Mouse (Mus musculus) cerebellum, adult 11 months (tissue): Measurements from ENCODE around the gene Ube2t.

Experiments
- DNase-seq: peaks from one replicate; pipeline ENCODE4 v3.0.0; 2022

The Ube2t gene

DNA sequence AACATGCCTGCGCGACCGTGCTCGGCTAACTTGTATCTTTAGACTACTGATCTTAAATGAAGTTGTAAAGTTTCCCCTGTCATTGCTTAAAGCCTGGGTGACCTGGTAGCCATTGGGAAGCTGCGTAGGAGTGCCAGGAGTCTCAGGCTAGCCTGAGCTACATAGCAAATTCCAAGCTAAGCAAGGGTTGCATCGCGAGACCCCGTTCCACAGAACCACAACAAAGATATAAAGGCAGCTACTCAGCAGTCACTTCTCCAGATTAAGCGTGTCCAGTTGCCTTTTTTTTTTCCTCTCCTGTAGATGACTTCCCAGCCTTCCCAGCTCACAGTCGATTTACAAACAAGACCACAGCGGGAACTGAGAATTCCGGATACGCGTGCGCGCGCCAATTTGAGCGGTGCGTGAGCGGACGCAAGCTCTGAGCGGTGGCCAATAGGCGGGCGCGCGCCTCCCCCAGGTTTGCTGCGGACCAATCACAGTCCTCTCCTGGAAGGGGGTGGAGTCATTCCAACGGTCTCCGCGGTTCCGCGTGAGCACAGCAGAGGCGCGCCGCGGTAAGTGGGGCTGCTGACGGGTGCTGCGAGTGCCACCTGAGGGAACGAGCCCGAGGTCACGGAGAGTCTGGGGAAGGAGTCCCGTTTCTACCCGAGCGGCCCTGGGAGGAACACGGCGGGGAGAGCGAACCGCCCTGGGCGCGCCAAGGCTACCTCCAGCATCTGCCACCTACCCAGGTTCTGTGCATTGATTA, at the start of gene Ube2t:
Gene Ube2t (plus strand): TSS at position 513 of the 751 bp plus-strand sequence.
- peak; percentile 91 for DNase-seq

GRCm38 (mm10) chr1:134913535-134913934, 48.8 kb upstream of the Ube2t start:
- DNase-seq, result no peak

DNA sequence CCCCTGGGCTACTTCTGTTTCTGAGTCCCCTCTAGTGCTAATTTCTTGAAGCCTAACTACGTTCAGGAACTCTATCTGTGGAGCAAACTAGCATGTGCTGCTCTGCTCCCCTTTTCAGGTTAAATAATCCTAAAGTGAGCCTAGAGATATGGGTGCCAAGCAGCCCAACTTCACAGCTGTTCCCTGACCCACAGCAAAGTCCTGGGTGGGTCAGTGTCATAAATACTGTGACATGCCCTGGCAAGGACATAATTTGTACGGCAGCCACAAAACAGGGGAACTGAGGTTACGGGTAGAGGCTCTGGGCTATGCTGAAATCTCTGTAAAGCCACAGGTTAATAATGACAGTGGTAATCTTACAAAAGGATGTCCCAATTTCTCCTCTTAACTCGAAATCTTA, 46.9 kb upstream of the Ube2t start:
- no peak for DNase-seq

- DNase-seq, result no peak
These were observed 43.4 kb upstream of the Ube2t start for GRCm38 (mm10) chr1:134919010-134919409.

GRCm38 (mm10) chr1:134932431-134932830, 29.9 kb upstream of the Ube2t start:
- no peak for DNase-seq

GRCm38 (mm10) chr1:134936335-134936734, 26.0 kb upstream of the Ube2t start:
- no peak for DNase-seq

DNA sequence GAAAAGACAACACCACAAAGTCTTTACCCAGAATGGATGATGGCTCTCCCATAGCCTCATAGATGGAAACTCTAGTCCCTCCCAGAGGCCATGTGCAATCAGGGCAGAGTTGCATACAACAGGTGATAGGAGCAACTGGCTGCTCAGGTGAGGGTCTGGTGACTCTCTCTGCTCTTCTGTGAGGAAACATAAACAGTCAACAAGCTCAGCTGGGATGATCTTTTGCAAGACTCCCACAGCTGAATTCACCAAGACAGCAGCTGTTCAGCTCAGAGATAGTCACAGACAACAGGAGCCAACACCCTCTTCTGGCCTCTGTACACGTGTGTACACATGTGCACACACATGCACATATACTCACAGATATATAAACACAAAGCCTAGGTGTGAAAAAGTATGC, 24.1 kb upstream of the Ube2t start:
- no peak for DNase-seq

DNA sequence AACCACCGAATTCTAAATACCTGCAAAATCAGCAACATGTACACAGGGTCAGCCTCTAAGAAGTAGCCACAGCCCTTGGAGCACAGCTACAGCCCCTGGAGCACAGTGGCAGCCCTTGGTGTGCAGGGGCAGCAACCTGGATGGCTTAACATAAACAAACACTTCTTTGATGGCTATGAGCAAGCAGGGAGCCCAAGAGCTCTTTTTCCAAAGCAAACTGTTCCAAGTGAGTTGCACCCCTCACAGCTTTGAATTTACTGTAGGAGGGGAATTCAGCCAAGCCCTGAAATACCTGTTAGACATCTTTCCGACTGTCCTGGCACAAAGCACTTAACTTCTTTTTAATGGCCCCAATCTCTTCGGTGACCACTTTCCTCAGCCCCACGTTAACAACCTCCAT, 21.5 kb upstream of the Ube2t start:
- DNase-seq, result no peak

- DNase-seq, result no peak
These were observed 19.5 kb upstream of the Ube2t start for GRCm38 (mm10) chr1:134942898-134943297.

- no peak for DNase-seq
These were observed 14.8 kb upstream of the Ube2t start for GRCm38 (mm10) chr1:134947590-134947989.

DNA sequence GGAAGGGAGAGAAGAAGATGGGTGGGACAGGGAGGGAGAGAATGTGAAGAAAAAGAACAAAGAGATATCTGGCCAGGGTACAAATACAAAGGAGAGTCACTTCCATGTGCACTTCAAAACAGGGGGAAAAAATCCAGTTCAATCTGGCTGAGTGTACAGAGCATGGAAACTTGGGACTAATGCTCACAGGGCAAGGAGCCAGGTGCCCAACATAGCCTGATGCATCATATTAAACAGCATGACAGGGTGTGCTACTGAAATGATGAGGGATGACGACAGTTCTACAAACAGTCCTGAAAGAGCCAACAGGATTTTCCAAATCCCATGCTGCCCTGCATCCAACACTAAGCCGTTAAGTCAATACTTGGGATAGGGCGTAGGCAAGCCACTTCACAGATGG, 12.4 kb upstream of the Ube2t start:
- no peak for DNase-seq

GRCm38 (mm10) chr1:134955050-134955636, 7.2 kb upstream of the Ube2t start:
- DNase-seq, result no peak

DNA sequence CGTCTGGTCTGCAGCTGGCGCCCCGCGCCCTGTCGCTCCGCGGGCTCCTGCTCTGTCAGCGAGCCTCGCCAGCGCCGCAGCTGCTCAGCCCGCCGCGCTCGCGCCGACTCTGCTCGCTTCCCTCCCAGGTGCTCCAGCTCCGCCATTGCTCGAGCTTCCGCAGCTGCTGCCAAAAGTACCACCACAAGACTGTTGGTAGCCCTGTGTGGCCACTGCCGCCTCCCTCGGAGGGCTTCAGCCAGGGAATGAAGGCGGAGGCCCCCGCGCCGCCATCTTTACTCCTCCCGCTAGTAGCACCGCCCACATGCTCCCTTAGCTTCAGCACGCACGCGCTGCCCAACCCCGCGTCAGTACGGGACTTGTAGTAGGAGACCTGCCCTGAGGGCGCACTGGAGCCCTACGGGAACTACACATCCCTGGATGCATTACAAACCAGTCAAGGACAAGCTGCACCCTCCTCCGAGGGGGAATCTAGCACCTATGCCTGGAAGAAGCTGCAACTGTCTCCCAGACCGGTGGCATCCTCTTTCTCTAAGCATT, 6.7 kb upstream of the Ube2t start, which contains the start of gene Ppp1r12b:
Gene Ppp1r12b (minus strand): TSS at position 306 of the 540 bp plus-strand sequence.
- DNase-seq, result peak; percentile 96

GRCm38 (mm10) chr1:134960634-134961033, 1.7 kb upstream of the Ube2t start:
- no peak for DNase-seq

GRCm38 (mm10) chr1:134962821-134963220, 456 bp downstream of the Ube2t start:
- DNase-seq, result no peak

GRCm38 (mm10) chr1:134965430-134965829, 3.1 kb downstream of the Ube2t start:
- DNase-seq, result no peak

GRCm38 (mm10) chr1:134972920-134973319, 10.6 kb downstream of the Ube2t start:
- no peak for DNase-seq

DNA sequence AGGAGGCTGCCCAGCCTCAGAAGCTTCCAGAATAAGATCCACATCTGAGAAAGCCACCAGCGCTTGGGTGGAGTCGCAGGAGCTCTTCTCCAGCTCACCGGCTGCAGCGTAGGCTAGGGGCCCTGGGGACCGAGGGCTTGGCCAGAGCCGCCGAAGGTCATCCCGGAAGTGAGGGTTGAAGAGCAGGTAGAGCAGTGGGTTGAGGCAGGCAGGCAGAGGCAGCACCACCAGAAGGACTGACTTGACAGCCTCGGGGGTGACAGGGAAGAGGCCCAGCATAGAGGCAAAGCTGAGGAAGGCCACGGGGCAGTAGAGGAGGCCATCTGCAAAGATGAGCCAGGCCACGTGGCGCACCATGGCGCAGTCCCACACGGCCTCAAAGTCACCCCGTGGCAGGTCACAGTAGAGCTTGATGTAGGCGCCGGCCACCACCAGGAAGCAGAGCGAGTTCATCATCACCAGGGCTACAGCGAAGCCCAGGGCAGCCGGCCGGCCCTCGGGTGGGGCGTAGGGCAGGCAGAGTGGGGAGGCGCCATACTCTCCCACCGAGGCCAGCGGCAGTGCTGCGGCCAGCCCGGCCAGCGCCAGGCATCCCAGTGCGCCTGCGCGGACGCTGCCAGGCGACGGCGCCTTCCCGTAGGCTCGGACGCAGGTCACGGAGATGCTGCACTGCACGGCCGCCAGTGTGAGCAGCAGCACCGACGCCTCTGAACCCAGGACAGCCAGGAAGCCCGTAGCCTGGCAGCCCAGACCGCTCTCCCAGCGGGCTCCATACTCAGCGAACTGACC, 25.0 kb downstream of the Ube2t start:
- DNase-seq, result peak; percentile 57

GRCm38 (mm10) chr1:134987962-134988341, 25.6 kb downstream of the Ube2t start:
- no peak for DNase-seq

DNA sequence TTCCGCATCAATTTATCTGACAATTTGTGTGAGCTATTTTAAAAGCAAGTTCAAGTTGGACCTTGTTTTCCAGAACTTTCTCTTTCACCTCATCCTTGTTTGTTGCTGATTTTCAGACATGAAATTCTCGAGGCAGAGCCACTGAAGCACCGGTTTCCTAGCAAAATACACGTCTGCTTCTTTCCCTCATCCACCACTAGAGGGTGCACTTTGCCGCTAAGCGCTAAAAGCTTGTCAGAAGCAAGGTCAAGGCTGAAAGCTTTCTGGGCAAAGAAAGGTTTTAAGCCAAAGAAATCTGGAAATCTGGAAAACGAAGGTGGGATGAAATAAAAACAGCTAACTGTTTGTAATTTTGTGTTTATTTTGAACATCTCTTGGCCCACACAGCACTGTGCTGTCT, 27.0 kb downstream of the Ube2t start:
- peak; percentile 71 for DNase-seq

- DNase-seq, result no peak
These were observed 29.8 kb downstream of the Ube2t start for GRCm38 (mm10) chr1:134992046-134992645.

GRCm38 (mm10) chr1:134994739-134995138, 32.4 kb downstream of the Ube2t start:
- DNase-seq, result no peak

DNA sequence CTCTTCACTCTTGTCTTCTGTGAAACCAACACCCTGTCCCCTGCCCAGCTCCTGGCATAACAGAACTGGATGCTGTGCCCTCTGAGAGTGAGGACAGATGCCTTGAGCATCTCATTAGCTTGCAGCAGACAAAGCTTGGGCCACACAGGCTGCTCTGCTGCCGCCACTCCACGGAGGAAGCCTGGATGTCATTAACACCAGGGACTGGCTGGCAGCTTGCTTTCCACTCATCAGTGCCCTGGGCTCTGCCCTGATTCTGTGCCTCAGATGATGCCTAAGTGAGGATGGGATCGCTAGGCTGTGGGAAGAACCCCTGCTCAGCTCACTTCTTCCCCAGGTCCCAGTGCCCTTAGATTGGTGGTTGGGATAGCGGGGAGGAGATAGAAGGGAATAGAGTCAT, 33.1 kb downstream of the Ube2t start:
- DNase-seq, result no peak
